Mouse (Mus musculus) liver, embryonic 14.5 days (tissue): Measurements from ENCODE around the gene Prkag1.

Experiments used
- CTCF ChIP-seq: IDR thresholded peaks from 2 replicates; pipeline ENCODE4 v1.5.1; 2016; ENCODE audit warnings: antibody characterized with exemption, low read depth, control low read depth
- EP300 ChIP-seq: IDR thresholded peaks from 2 replicates; pipeline ENCODE4 v1.6.1; 2016; ENCODE audit warnings: antibody characterized with exemption, low read depth

- TF ChIP-seq CTCF (peak; percentile 65), EP300 (no peak)
Observed at GRCm38 (mm10) chr15:98823434-98823833, 7.9 kb downstream of the Prkag1 start.
